Mouse (Mus musculus): ENCODE measurements around the gene Pik3cg. TPM values are rescaled to one million over a fixed set of nuclear protein-coding genes. Genes with fewer than 3 reads are reported as not detected.

Gene Pik3cg
- polyA plus RNA-seq, 1 experiment from 2014 or later, result 0.78 TPM

- 93% methylated on average over 16 of the region's 16 CpGs for WGBS
- ATAC-seq (replicated peaks), result no peak
Measured at GRCm38 (mm10) chr12:32200387-32201069, 7.9 kb downstream of the Pik3cg start.

DNA sequence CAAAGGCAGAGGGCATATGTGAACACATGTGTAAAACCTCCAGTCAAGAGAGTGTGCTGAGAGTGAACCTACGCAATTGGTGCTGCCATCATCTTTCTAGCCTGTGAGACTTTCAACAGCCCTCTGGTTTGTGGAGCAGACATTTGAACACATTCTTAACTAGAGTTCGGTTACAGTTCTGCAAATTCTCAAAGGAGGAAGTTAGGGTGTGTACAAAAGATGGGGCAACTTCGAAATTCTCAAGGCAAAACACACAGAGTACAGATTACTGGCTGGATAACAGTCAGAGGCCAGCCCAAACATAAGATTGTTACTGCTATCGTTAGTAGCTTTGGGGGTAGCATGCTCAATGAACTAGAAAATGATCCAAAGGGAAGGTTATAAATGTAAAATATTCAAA, 9.0 kb downstream of the Pik3cg start:
- no peaks in the 10 kb centered on the region for H3K9me3 ChIP-seq
- 77% methylated on average over 4 of the region's 4 CpGs for whole genome bisulfite sequencing
- no peak overlapping the region for H3K4me3 ChIP-seq
- no peak overlapping the region for H3K9ac ChIP-seq (replicated peaks)
- no peak overlapping the region for H3K4me2 ChIP-seq (replicated peaks)
- no peaks in the 10 kb centered on the region for H3K36me3 ChIP-seq
- peaks cover 4% of the 10 kb centered on the region; the same call in 1 of the 2 replicates for H3K4me1 ChIP-seq
- ATAC-seq (replicated peaks), result no peak
- no peaks in the 10 kb centered on the region for H3K27me3 ChIP-seq
- H3K27ac ChIP-seq (replicated peaks), result no peak overlapping the region

More at GRCm38 (mm10) chr12:32200387-32201069, 7.9 kb downstream of the Pik3cg start:
- H3K4me3 ChIP-seq, result no peak overlapping the region
- no peaks in the 10 kb centered on the region for H3K9me3 ChIP-seq
- no peak overlapping the region for H3K4me2 ChIP-seq (replicated peaks)
- no peaks in the 10 kb centered on the region for H3K27me3 ChIP-seq
- no peaks in the 10 kb centered on the region for H3K36me3 ChIP-seq
- peaks cover 4% of the 10 kb centered on the region; the same call in 1 of the 2 replicates for H3K4me1 ChIP-seq
- H3K27ac ChIP-seq (replicated peaks), result no peak overlapping the region
- no peak overlapping the region for H3K9ac ChIP-seq (replicated peaks)

GRCm38 (mm10) chr12:32198025-32198424, 10.4 kb downstream of the Pik3cg start:
- H3K27ac ChIP-seq (replicated peaks), result no peak overlapping the region
- ATAC-seq (replicated peaks), result no peak
- H3K4me2 ChIP-seq (replicated peaks), result no peak overlapping the region
- no peaks in the 10 kb centered on the region for H3K4me1 ChIP-seq
- H3K9ac ChIP-seq (replicated peaks), result no peak overlapping the region
- 87% methylated on average over 4 of the region's 4 CpGs for WGBS
- no peak overlapping the region for H3K4me3 ChIP-seq
- no peaks in the 10 kb centered on the region for H3K36me3 ChIP-seq
- H3K27me3 ChIP-seq, result no peaks in the 10 kb centered on the region
- H3K9me3 ChIP-seq, result no peaks in the 10 kb centered on the region

- Histone ChIP-seq H3K27me3 (no peaks in the 10 kb centered on the region), H3K4me1 (no peaks in the 10 kb centered on the region), H3K9ac (replicated peaks) (no peak overlapping the region), H3K27ac (replicated peaks) (no peak overlapping the region), H3K36me3 (no peaks in the 10 kb centered on the region), H3K4me3 (no peak overlapping the region), H3K4me2 (replicated peaks) (no peak overlapping the region), H3K9me3 (no peaks in the 10 kb centered on the region)
- 91% methylated on average over 4 of the region's 4 CpGs for WGBS
- no peak for ATAC-seq (replicated peaks)
Measured at GRCm38 (mm10) chr12:32195000-32195399, 13.5 kb downstream of the Pik3cg start.

DNA sequence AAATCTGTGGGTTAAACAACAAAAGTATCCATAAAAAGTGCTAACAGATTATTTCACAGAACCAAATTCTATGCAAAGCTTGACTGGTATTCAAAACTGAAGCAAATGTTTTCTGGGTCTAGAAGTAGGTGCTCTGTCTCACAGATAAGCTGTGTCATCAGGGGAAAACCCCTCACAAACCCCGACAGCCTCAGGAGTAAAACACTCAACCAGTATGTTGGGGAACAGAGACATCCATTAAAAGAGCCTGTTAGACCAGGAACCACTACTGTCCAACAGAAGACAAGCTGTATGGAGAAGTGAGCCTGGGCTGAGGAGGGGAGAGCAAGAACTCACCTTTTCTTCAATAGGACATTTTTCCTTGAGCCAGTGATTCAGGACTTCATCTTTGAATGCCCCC, 14.1 kb downstream of the Pik3cg start:
- no peak overlapping the region for H3K27ac ChIP-seq (replicated peaks)
- H3K4me3 ChIP-seq, result no peak overlapping the region
- no peaks in the 10 kb centered on the region for H3K9me3 ChIP-seq
- no peaks in the 10 kb centered on the region for H3K27me3 ChIP-seq
- no peak overlapping the region for H3K9ac ChIP-seq (replicated peaks)
- no peaks in the 10 kb centered on the region for H3K36me3 ChIP-seq
- no peak for ATAC-seq (replicated peaks)
- no peak overlapping the region for H3K4me2 ChIP-seq (replicated peaks)
- WGBS, result 91% methylated on average over 1 of the region's 1 CpGs
- H3K4me1 ChIP-seq, result no peaks in the 10 kb centered on the region

- Histone ChIP-seq H3K9ac (replicated peaks) (no peak overlapping the region), H3K4me1 (no peaks in the 10 kb centered on the region), H3K4me3 (no peak overlapping the region), H3K4me2 (replicated peaks) (no peak overlapping the region), H3K27me3 (no peaks in the 10 kb centered on the region), H3K9me3 (no peaks in the 10 kb centered on the region), H3K36me3 (no peaks in the 10 kb centered on the region), H3K27ac (replicated peaks) (no peak overlapping the region)
- ATAC-seq (replicated peaks), result no peak
- WGBS, result 86% methylated on average over 4 of the region's 4 CpGs
Measured at GRCm38 (mm10) chr12:32190927-32191326, 17.5 kb downstream of the Pik3cg start.

GRCm38 (mm10) chr12:32187668-32188236, 20.7 kb downstream of the Pik3cg start:
- H3K9ac ChIP-seq (replicated peaks), result no peak overlapping the region
- H3K4me1 ChIP-seq, result no peaks in the 10 kb centered on the region
- ATAC-seq (replicated peaks), result no peak
- H3K27me3 ChIP-seq, result no peaks in the 10 kb centered on the region
- no peak overlapping the region for H3K4me3 ChIP-seq
- H3K27ac ChIP-seq (replicated peaks), result no peak overlapping the region
- no peaks in the 10 kb centered on the region for H3K36me3 ChIP-seq
- H3K9me3 ChIP-seq, result no peaks in the 10 kb centered on the region
- 67% methylated on average over 5 of the region's 5 CpGs for WGBS
- no peak overlapping the region for H3K4me2 ChIP-seq (replicated peaks)

DNA sequence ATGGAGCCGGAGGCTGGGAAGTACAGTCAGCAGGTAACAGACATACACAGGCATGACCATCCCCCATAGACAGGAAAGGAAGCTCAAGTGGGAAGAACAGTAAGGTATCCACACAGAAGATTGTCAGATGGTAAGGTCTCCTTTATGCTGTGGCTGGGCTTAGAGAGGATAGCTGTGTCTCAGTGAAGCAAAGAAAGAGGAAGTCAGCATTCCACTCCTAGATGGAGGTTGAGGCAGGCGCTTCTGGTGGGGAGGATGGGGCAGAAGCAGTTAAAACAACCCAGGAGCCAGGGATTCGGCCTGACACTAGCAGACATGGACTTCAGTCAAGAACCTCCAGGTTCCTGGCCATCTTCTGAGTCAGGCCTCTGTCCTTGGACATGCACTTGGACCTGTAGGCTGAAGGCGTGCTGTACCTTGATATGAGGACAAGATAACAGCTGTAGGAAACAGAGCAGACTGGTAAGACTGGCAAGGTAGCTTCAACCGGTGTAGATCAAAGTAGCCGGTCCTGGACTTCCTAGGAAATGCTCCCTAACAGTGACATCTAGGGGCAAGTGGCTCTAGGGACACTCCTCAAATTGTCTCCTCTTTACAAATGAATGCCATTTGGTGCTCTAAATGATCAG, 21.7 kb downstream of the Pik3cg start:
- no peak overlapping the region for H3K4me3 ChIP-seq
- no peak for ATAC-seq (replicated peaks)
- H3K36me3 ChIP-seq, result no peaks in the 10 kb centered on the region
- H3K9ac ChIP-seq (replicated peaks), result no peak overlapping the region
- WGBS, result 93% methylated on average over 6 of the region's 6 CpGs
- no peaks in the 10 kb centered on the region for H3K9me3 ChIP-seq
- H3K27me3 ChIP-seq, result no peaks in the 10 kb centered on the region
- H3K4me1 ChIP-seq, result no peaks in the 10 kb centered on the region
- H3K4me2 ChIP-seq (replicated peaks), result no peak overlapping the region
- H3K27ac ChIP-seq (replicated peaks), result no peak overlapping the region

GRCm38 (mm10) chr12:32184874-32185273, 23.6 kb downstream of the Pik3cg start:
- no peaks in the 10 kb centered on the region for H3K4me1 ChIP-seq
- no peak overlapping the region for H3K4me2 ChIP-seq (replicated peaks)
- no peak for ATAC-seq (replicated peaks)
- no peaks in the 10 kb centered on the region for H3K36me3 ChIP-seq
- no peak overlapping the region for H3K27ac ChIP-seq (replicated peaks)
- H3K27me3 ChIP-seq, result no peaks in the 10 kb centered on the region
- H3K4me3 ChIP-seq, result no peak overlapping the region
- H3K9me3 ChIP-seq, result no peaks in the 10 kb centered on the region
- 96% methylated on average over 3 of the region's 3 CpGs for WGBS
- no peak overlapping the region for H3K9ac ChIP-seq (replicated peaks)

- Histone ChIP-seq H3K4me2 (replicated peaks) (no peak overlapping the region), H3K9ac (replicated peaks) (no peak overlapping the region), H3K9me3 (no peaks in the 10 kb centered on the region), H3K4me1 (no peaks in the 10 kb centered on the region), H3K27ac (replicated peaks) (no peak overlapping the region), H3K27me3 (no peaks in the 10 kb centered on the region), H3K36me3 (no peaks in the 10 kb centered on the region), H3K4me3 (no peak overlapping the region)
- WGBS, result 44% methylated on average over 1 of the region's 1 CpGs
- ATAC-seq (replicated peaks), result no peak
Measured at GRCm38 (mm10) chr12:32183584-32183983, 24.9 kb downstream of the Pik3cg start.

- H3K4me2 ChIP-seq (replicated peaks), result no peak overlapping the region
- no peaks in the 10 kb centered on the region for H3K9me3 ChIP-seq
- H3K36me3 ChIP-seq, result no peaks in the 10 kb centered on the region
- H3K9ac ChIP-seq (replicated peaks), result no peak overlapping the region
- H3K27ac ChIP-seq (replicated peaks), result no peak overlapping the region
- H3K4me3 ChIP-seq, result no peak overlapping the region
- WGBS, result 89% methylated on average over 15 of the region's 15 CpGs
- no peaks in the 10 kb centered on the region for H3K27me3 ChIP-seq
- no peaks in the 10 kb centered on the region for H3K4me1 ChIP-seq
- no peak for ATAC-seq (replicated peaks)
Measured at GRCm38 (mm10) chr12:32182632-32183419, 25.6 kb downstream of the Pik3cg start.

GRCm38 (mm10) chr12:32181885-32182284, 26.6 kb downstream of the Pik3cg start:
- 31% methylated on average over 4 of the region's 4 CpGs for WGBS
- no peaks in the 10 kb centered on the region for H3K9me3 ChIP-seq
- no peak overlapping the region for H3K4me3 ChIP-seq
- ATAC-seq (replicated peaks), result no peak
- no peaks in the 10 kb centered on the region for H3K27me3 ChIP-seq
- no peaks in the 10 kb centered on the region for H3K36me3 ChIP-seq
- no peak overlapping the region for H3K4me2 ChIP-seq (replicated peaks)
- H3K9ac ChIP-seq (replicated peaks), result no peak overlapping the region
- H3K27ac ChIP-seq (replicated peaks), result no peak overlapping the region
- no peaks in the 10 kb centered on the region for H3K4me1 ChIP-seq

Measured in forebrain, embryonic 15.5 days (tissue).